Mouse (Mus musculus) forebrain, embryonic 13.5 days (tissue): Measurements from ENCODE around the gene Mypop. TPM values are rescaled to one million over a fixed set of nuclear protein-coding genes. Genes with fewer than 3 reads are reported as not detected.

Source experiments
- ATAC-seq: fragments of 200-750 bp; cut with Nextera tagmentation; 2 replicates; pipeline ENCODE4 v1.8.0; 2017
- H3K27ac ChIP-seq: fragments of 300-500 bp; sonication (generic); 2 replicates; pipeline ENCODE4 v1.5.1; 2015; ENCODE audit warnings: inconsistent platforms, mild to moderate bottlenecking, moderate library complexity
- H3K27me3 ChIP-seq: fragments of 300-500 bp; sonication (generic); 2 replicates; pipeline ENCODE4 v1.6.1; 2015; ENCODE audit warnings: mild to moderate bottlenecking, inconsistent platforms
- H3K36me3 ChIP-seq: fragments of 300-500 bp; sonication (generic); 2 replicates; pipeline ENCODE4 v1.6.1; 2015; ENCODE audit warnings: mild to moderate bottlenecking, inconsistent platforms; ENCODE audit not compliant: poor library complexity, severe bottlenecking
- H3K4me1 ChIP-seq: fragments of 300-500 bp; sonication (generic); 2 replicates; pipeline ENCODE4 v1.6.1; 2015; ENCODE audit warnings: inconsistent platforms
- H3K4me2 ChIP-seq: fragments of 300-500 bp; sonication (generic); 2 replicates; pipeline ENCODE4 v1.6.1; 2015; ENCODE audit warnings: inconsistent platforms, mild to moderate bottlenecking, moderate library complexity
- H3K4me3 ChIP-seq: fragments of 300-500 bp; sonication (generic); 2 replicates; pipeline ENCODE4 v1.5.1; 2015; ENCODE audit warnings: mild to moderate bottlenecking, inconsistent platforms
- H3K9ac ChIP-seq: fragments of 300-500 bp; sonication (generic); 2 replicates; pipeline ENCODE4 v1.6.1; 2015; ENCODE audit warnings: mild to moderate bottlenecking, inconsistent platforms
- H3K9me3 ChIP-seq: fragments of 300-500 bp; sonication (generic); replicated peaks from 2 replicates; pipeline ENCODE4 v1.6.1; 2016; ENCODE audit warnings: inconsistent platforms
- WGBS: fragments of 180-500 bp; shearing (Covaris S2); methylation state at CpG from one replicate; pipeline ENCODE4 v1.1.7; 2015; 5-methylcytosine and 5-hydroxymethylcytosine counted together
- polyA plus RNA-seq: library from polyadenylated mRNA; unstranded; fragments of >200 nt; fragmentation: Nextera tagmentation; extraction: Ambion mirVana; gene quantifications from 2 replicates; pipeline ENCODE4 v1.2.1, GENCODE M21; 2015

Gene Mypop
- polyA plus RNA-seq, 1 experiment from 2014 or later, result 2.8 TPM

- H3K27ac ChIP-seq, result no peak overlapping the region
- H3K9me3 ChIP-seq, result no peaks in the 10 kb centered on the region
- 0% methylated on average over 17 of the region's 17 CpGs for WGBS
- peaks cover 11% of the 10 kb centered on the region; the same call in 1 of the 2 replicates for H3K36me3 ChIP-seq
- H3K4me3 ChIP-seq, result peak overlapping the region; percentile 37
- H3K27me3 ChIP-seq, result peaks cover 14% of the 10 kb centered on the region; the same call in 1 of the 2 replicates
- ATAC-seq, result no peak
- H3K4me1 ChIP-seq, result peaks cover 50% of the 10 kb centered on the region
- H3K9ac ChIP-seq, result peak overlapping the region; percentile 55
- H3K4me2 ChIP-seq, result peak overlapping the region; percentile 65
These were observed 28.8 kb upstream of the Mypop start for GRCm38 (mm10) chr7:18962171-18962792.

GRCm38 (mm10) chr7:18962795-18963194 is 28.2 kb upstream of the Mypop start:
- Histone ChIP-seq H3K4me3 (peak overlapping the region; percentile 37), H3K27ac (no peak overlapping the region), H3K27me3 (peaks cover 14% of the 10 kb centered on the region; the same call in 1 of the 2 replicates), H3K9me3 (no peaks in the 10 kb centered on the region), H3K4me1 (peaks cover 49% of the 10 kb centered on the region), H3K4me2 (peak overlapping the region; percentile 65), H3K36me3 (peaks cover 6% of the 10 kb centered on the region; the same call in 1 of the 2 replicates), H3K9ac (peak overlapping the region; percentile 55)
- no peak for ATAC-seq
- 2% methylated on average over 20 of the region's 20 CpGs for WGBS

- Histone ChIP-seq H3K36me3 (peaks cover 5% of the 10 kb centered on the region; the same call in 1 of the 2 replicates), H3K4me2 (peak overlapping the region; percentile 65), H3K4me3 (no peak overlapping the region; the same call in 1 of the 2 replicates), H3K4me1 (peaks cover 43% of the 10 kb centered on the region), H3K27ac (no peak overlapping the region), H3K27me3 (peaks cover 14% of the 10 kb centered on the region; the same call in 1 of the 2 replicates), H3K9ac (0 out of 2 replicates have a peak overlapping the region, but pooled peaks have one; percentile 55), H3K9me3 (no peaks in the 10 kb centered on the region)
- ATAC-seq, result no peak
- WGBS, result 1% methylated on average over 19 of the region's 19 CpGs
These were observed 27.7 kb upstream of the Mypop start for GRCm38 (mm10) chr7:18963294-18963843.

GRCm38 (mm10) chr7:18965312-18965711 is 25.7 kb upstream of the Mypop start:
- Histone ChIP-seq H3K9ac (no peak overlapping the region), H3K4me2 (no peak overlapping the region), H3K27ac (no peak overlapping the region), H3K27me3 (peaks cover 14% of the 10 kb centered on the region; the same call in 1 of the 2 replicates), H3K4me3 (no peak overlapping the region), H3K9me3 (no peaks in the 10 kb centered on the region), H3K4me1 (peaks cover 37% of the 10 kb centered on the region), H3K36me3 (no peaks in the 10 kb centered on the region)
- 85% methylated on average over 5 of the region's 5 CpGs for WGBS
- no peak for ATAC-seq

GRCm38 (mm10) chr7:18967603-18968002 is 23.4 kb upstream of the Mypop start:
- Histone ChIP-seq H3K4me3 (no peak overlapping the region), H3K9me3 (0 out of 2 replicates have a peak, but pooled peaks cover 4% of the 10 kb centered on the region), H3K27me3 (peaks cover 14% of the 10 kb centered on the region; the same call in 1 of the 2 replicates), H3K4me1 (peaks cover 20% of the 10 kb centered on the region), H3K36me3 (no peaks in the 10 kb centered on the region), H3K27ac (no peak overlapping the region), H3K4me2 (no peak overlapping the region), H3K9ac (no peak overlapping the region)
- 13% methylated on average over 8 of the region's 8 CpGs for WGBS
- peak; percentile 44 for ATAC-seq

GRCm38 (mm10) chr7:18970956-18971355 is 20.1 kb upstream of the Mypop start:
- Histone ChIP-seq H3K9me3 (0 out of 2 replicates have a peak, but pooled peaks cover 4% of the 10 kb centered on the region), H3K4me2 (no peak overlapping the region), H3K27me3 (no peaks in the 10 kb centered on the region), H3K9ac (no peak overlapping the region), H3K36me3 (no peaks in the 10 kb centered on the region), H3K4me3 (no peak overlapping the region), H3K4me1 (0 out of 2 replicates have a peak, but pooled peaks cover 4% of the 10 kb centered on the region), H3K27ac (no peak overlapping the region)
- WGBS, result 83% methylated on average over 3 of the region's 3 CpGs
- no peak for ATAC-seq

- no peak overlapping the region for H3K9ac ChIP-seq
- no peaks in the 10 kb centered on the region for H3K9me3 ChIP-seq
- WGBS, result 80% methylated on average over 9 of the region's 9 CpGs
- no peak overlapping the region for H3K4me2 ChIP-seq
- H3K36me3 ChIP-seq, result no peaks in the 10 kb centered on the region
- H3K4me1 ChIP-seq, result no peaks in the 10 kb centered on the region
- H3K27me3 ChIP-seq, result no peaks in the 10 kb centered on the region
- no peak overlapping the region for H3K27ac ChIP-seq
- H3K4me3 ChIP-seq, result no peak overlapping the region
- ATAC-seq, result peak; percentile 44; the same call in 1 of the 2 replicates
These were observed 12.7 kb upstream of the Mypop start for GRCm38 (mm10) chr7:18978381-18978780.

- H3K4me3 ChIP-seq, result no peak overlapping the region
- 77% methylated on average over 2 of the region's 2 CpGs for WGBS
- no peaks in the 10 kb centered on the region for H3K27me3 ChIP-seq
- no peak for ATAC-seq
- peaks cover 6% of the 10 kb centered on the region for H3K4me1 ChIP-seq
- H3K4me2 ChIP-seq, result no peak overlapping the region
- H3K27ac ChIP-seq, result no peak overlapping the region
- no peaks in the 10 kb centered on the region for H3K9me3 ChIP-seq
- no peak overlapping the region for H3K9ac ChIP-seq
- no peaks in the 10 kb centered on the region for H3K36me3 ChIP-seq
These were observed 4.5 kb upstream of the Mypop start for GRCm38 (mm10) chr7:18986503-18986902.

GRCm38 (mm10) chr7:18987100-18987499 is 3.9 kb upstream of the Mypop start, which contains the start of gene Nanos2:
TSS of gene Nanos2 (plus strand) at chr7:18987400.
- ATAC-seq, result no peak
- H3K36me3 ChIP-seq, result no peaks in the 10 kb centered on the region
- no peak within 1 kb of the TSS for H3K4me3 ChIP-seq
- peaks cover 5% of the 10 kb centered on the region for H3K27me3 ChIP-seq
- WGBS, result 70% methylated on average over 2 of the region's 2 CpGs
- H3K4me2 ChIP-seq, result no peak within 1 kb of the TSS
- no peaks in the 10 kb centered on the region for H3K9me3 ChIP-seq
- 0 out of 2 replicates have a peak within 1 kb of the TSS, but pooled peaks have one; percentile 3 for H3K9ac ChIP-seq
- H3K27ac ChIP-seq, result no peak within 1 kb of the TSS
- H3K4me1 ChIP-seq, result peaks cover 8% of the 10 kb centered on the region

- Histone ChIP-seq H3K27me3 (peaks cover 11% of the 10 kb centered on the region), H3K4me2 (no peak overlapping the region), H3K36me3 (no peaks in the 10 kb centered on the region), H3K9me3 (no peaks in the 10 kb centered on the region), H3K27ac (no peak overlapping the region), H3K4me1 (peaks cover 14% of the 10 kb centered on the region), H3K9ac (0 out of 2 replicates have a peak overlapping the region, but pooled peaks have one; percentile 3), H3K4me3 (no peak overlapping the region)
- WGBS, result 81% methylated on average over 13 of the region's 13 CpGs
- no peak for ATAC-seq
These were observed 3.3 kb upstream of the Mypop start for GRCm38 (mm10) chr7:18987747-18988146.

GRCm38 (mm10) chr7:18988780-18989179 is 2.3 kb upstream of the Mypop start:
- Histone ChIP-seq H3K9me3 (no peaks in the 10 kb centered on the region), H3K27ac (no peak overlapping the region), H3K4me2 (no peak overlapping the region), H3K36me3 (no peaks in the 10 kb centered on the region), H3K4me3 (no peak overlapping the region), H3K9ac (no peak overlapping the region), H3K27me3 (peaks cover 22% of the 10 kb centered on the region), H3K4me1 (peaks cover 16% of the 10 kb centered on the region)
- WGBS, result 75% methylated on average over 6 of the region's 6 CpGs
- no peak for ATAC-seq

- 0 out of 2 replicates have a peak, but pooled peaks have one; percentile 5 for ATAC-seq
- no peaks in the 10 kb centered on the region for H3K9me3 ChIP-seq
- H3K36me3 ChIP-seq, result no peaks in the 10 kb centered on the region
- H3K4me2 ChIP-seq, result peak overlapping the region; percentile 78
- WGBS, result 3% methylated on average over 5 of the region's 5 CpGs
- peak overlapping the region; percentile 53 for H3K4me3 ChIP-seq
- H3K9ac ChIP-seq, result peak overlapping the region; percentile 57
- H3K27me3 ChIP-seq, result peaks cover 22% of the 10 kb centered on the region
- H3K4me1 ChIP-seq, result peaks cover 18% of the 10 kb centered on the region
- peak overlapping the region; percentile 96 for H3K27ac ChIP-seq
These were observed 1.1 kb upstream of the Mypop start for GRCm38 (mm10) chr7:18989995-18990394.
